Mouse (Mus musculus): Measurements from ENCODE around the gene Mki67. TPM values are rescaled to one million over a fixed set of nuclear protein-coding genes. Genes with fewer than 3 reads are reported as not detected.
A peak's percentile ranks its signal among the peaks of the same experiment; 100 is the strongest.

The Mki67 gene
- polyA plus RNA-seq, 1 experiment from 2014 or later, result 2.8 TPM

GRCm38 (mm10) chr7:135668852-135669739 is 47.1 kb downstream of the Mki67 start:
- Histone ChIP-seq H3K36me3 (ENCODE audit: insufficient read depth, low read length) (no peaks in the 10 kb centered on the region), H3K27ac (ENCODE audit: low read length) (no peak overlapping the region), H3K4me2 (replicated peaks; ENCODE audit: low read depth, low read length) (no peak overlapping the region), H3K27me3 (replicated peaks; ENCODE audit: insufficient read depth, low read length) (no peaks in the 10 kb centered on the region), H3K4me3 (ENCODE audit: low read depth, low read length) (no peak overlapping the region), H3K4me1 (ENCODE audit: insufficient read depth, low read depth, low read length) (no peaks in the 10 kb centered on the region), H3K9ac (replicated peaks; ENCODE audit: low read depth) (no peak overlapping the region), H3K9me3 (ENCODE audit: low read length) (no peaks in the 10 kb centered on the region)
- TF ChIP-seq EP300 (IDR thresholded peaks at IDR 0.05) (no peak), CTCF (IDR thresholded peaks at IDR 0.05) (peak; percentile 89)
- 32% methylated on average over 16 of the region's 16 CpGs for WGBS
- DNase-seq (ENCODE audit: low spot score), result peak; percentile 82
- peak; percentile 43; the same call in 1 of the 2 replicates for ATAC-seq

GRCm38 (mm10) chr7:135666314-135666713 is 49.8 kb downstream of the Mki67 start:
- H3K4me1 ChIP-seq (ENCODE audit: insufficient read depth, low read depth, low read length), result no peaks in the 10 kb centered on the region
- TF ChIP-seq EP300 (IDR thresholded peaks at IDR 0.05) (no peak), CTCF (IDR thresholded peaks at IDR 0.05) (no peak)
- no peaks in the 10 kb centered on the region for H3K36me3 ChIP-seq (ENCODE audit: insufficient read depth, low read length)
- no peaks in the 10 kb centered on the region for H3K9me3 ChIP-seq (ENCODE audit: low read length)
- H3K4me3 ChIP-seq (ENCODE audit: low read depth, low read length), result no peak overlapping the region
- no peaks in the 10 kb centered on the region for H3K27me3 ChIP-seq (replicated peaks; ENCODE audit: insufficient read depth, low read length)
- no peak overlapping the region for H3K27ac ChIP-seq (ENCODE audit: low read length)
- H3K4me2 ChIP-seq (replicated peaks; ENCODE audit: low read depth, low read length), result no peak overlapping the region
- no peak overlapping the region for H3K9ac ChIP-seq (replicated peaks; ENCODE audit: low read depth)
- ATAC-seq, result no peak
- 74% methylated on average over 2 of the region's 2 CpGs for WGBS
- no peak for DNase-seq (ENCODE audit: low spot score)

GRCm38 (mm10) chr7:135664211-135664610 is 52.0 kb downstream of the Mki67 start:
- 79% methylated on average over 7 of the region's 7 CpGs for WGBS
- Histone ChIP-seq H3K36me3 (ENCODE audit: insufficient read depth, low read length) (no peaks in the 10 kb centered on the region), H3K27ac (ENCODE audit: low read length) (no peak overlapping the region), H3K9ac (replicated peaks; ENCODE audit: low read depth) (no peak overlapping the region), H3K4me2 (replicated peaks; ENCODE audit: low read depth, low read length) (no peak overlapping the region), H3K9me3 (ENCODE audit: low read length) (no peaks in the 10 kb centered on the region), H3K27me3 (replicated peaks; ENCODE audit: insufficient read depth, low read length) (no peaks in the 10 kb centered on the region), H3K4me1 (ENCODE audit: insufficient read depth, low read depth, low read length) (no peaks in the 10 kb centered on the region), H3K4me3 (ENCODE audit: low read depth, low read length) (no peak overlapping the region)
- no peak for DNase-seq (ENCODE audit: low spot score)
- no peak for ATAC-seq
- TF ChIP-seq CTCF (IDR thresholded peaks at IDR 0.05) (no peak), EP300 (IDR thresholded peaks at IDR 0.05) (no peak)

- Histone ChIP-seq H3K4me1 (ENCODE audit: insufficient read depth, low read depth, low read length) (no peaks in the 10 kb centered on the region), H3K9me3 (ENCODE audit: low read length) (no peaks in the 10 kb centered on the region), H3K27me3 (replicated peaks; ENCODE audit: insufficient read depth, low read length) (no peaks in the 10 kb centered on the region), H3K4me3 (ENCODE audit: low read depth, low read length) (no peak overlapping the region), H3K4me2 (replicated peaks; ENCODE audit: low read depth, low read length) (no peak overlapping the region), H3K9ac (replicated peaks; ENCODE audit: low read depth) (no peak overlapping the region), H3K36me3 (ENCODE audit: insufficient read depth, low read length) (no peaks in the 10 kb centered on the region), H3K27ac (ENCODE audit: low read length) (no peak overlapping the region)
- TF ChIP-seq EP300 (IDR thresholded peaks at IDR 0.05) (no peak), CTCF (IDR thresholded peaks at IDR 0.05) (no peak)
- no peak for ATAC-seq
- DNase-seq (ENCODE audit: low spot score), result no peak
Measured at GRCm38 (mm10) chr7:135660314-135660713, 55.8 kb downstream of the Mki67 start.

- H3K4me2 ChIP-seq (replicated peaks; ENCODE audit: low read depth, low read length), result no peak overlapping the region
- WGBS, result 69% methylated on average over 5 of the region's 5 CpGs
- TF ChIP-seq CTCF (IDR thresholded peaks at IDR 0.05) (no peak), EP300 (IDR thresholded peaks at IDR 0.05) (no peak)
- no peaks in the 10 kb centered on the region for H3K27me3 ChIP-seq (replicated peaks; ENCODE audit: insufficient read depth, low read length)
- no peak overlapping the region for H3K4me3 ChIP-seq (ENCODE audit: low read depth, low read length)
- no peaks in the 10 kb centered on the region for H3K36me3 ChIP-seq (ENCODE audit: insufficient read depth, low read length)
- H3K4me1 ChIP-seq (ENCODE audit: insufficient read depth, low read depth, low read length), result no peaks in the 10 kb centered on the region
- H3K9me3 ChIP-seq (ENCODE audit: low read length), result no peaks in the 10 kb centered on the region
- DNase-seq (ENCODE audit: low spot score) (no peak), ATAC-seq (no peak)
- no peak overlapping the region for H3K9ac ChIP-seq (replicated peaks; ENCODE audit: low read depth)
- H3K27ac ChIP-seq (ENCODE audit: low read length), result no peak overlapping the region
Measured at GRCm38 (mm10) chr7:135659314-135659935, 56.7 kb downstream of the Mki67 start.

- ATAC-seq, result no peak
- Histone ChIP-seq H3K27ac (ENCODE audit: low read length) (no peak overlapping the region), H3K4me3 (ENCODE audit: low read depth, low read length) (no peak overlapping the region)
Measured at GRCm38 (mm10) chr7:135658150-135658549, 58.0 kb downstream of the Mki67 start.

More at GRCm38 (mm10) chr7:135658150-135658549, 58.0 kb downstream of the Mki67 start:
- no peaks in the 10 kb centered on the region for H3K9me3 ChIP-seq (ENCODE audit: low read length)
- no peaks in the 10 kb centered on the region for H3K27me3 ChIP-seq (replicated peaks; ENCODE audit: insufficient read depth, low read length)
- 83% methylated on average over 7 of the region's 7 CpGs for WGBS
- no peaks in the 10 kb centered on the region for H3K4me1 ChIP-seq (ENCODE audit: insufficient read depth, low read depth, low read length)
- no peaks in the 10 kb centered on the region for H3K36me3 ChIP-seq (ENCODE audit: insufficient read depth, low read length)
- no peak overlapping the region for H3K9ac ChIP-seq (replicated peaks; ENCODE audit: low read depth)
- H3K4me2 ChIP-seq (replicated peaks; ENCODE audit: low read depth, low read length), result no peak overlapping the region
- no peak for DNase-seq (ENCODE audit: low spot score)
- no peak for TF ChIP-seq EP300 (IDR thresholded peaks at IDR 0.05)
- no peak for TF ChIP-seq CTCF (IDR thresholded peaks at IDR 0.05)

Data from lung, postnatal 0 days (tissue).